In the genomic region with DNA sequence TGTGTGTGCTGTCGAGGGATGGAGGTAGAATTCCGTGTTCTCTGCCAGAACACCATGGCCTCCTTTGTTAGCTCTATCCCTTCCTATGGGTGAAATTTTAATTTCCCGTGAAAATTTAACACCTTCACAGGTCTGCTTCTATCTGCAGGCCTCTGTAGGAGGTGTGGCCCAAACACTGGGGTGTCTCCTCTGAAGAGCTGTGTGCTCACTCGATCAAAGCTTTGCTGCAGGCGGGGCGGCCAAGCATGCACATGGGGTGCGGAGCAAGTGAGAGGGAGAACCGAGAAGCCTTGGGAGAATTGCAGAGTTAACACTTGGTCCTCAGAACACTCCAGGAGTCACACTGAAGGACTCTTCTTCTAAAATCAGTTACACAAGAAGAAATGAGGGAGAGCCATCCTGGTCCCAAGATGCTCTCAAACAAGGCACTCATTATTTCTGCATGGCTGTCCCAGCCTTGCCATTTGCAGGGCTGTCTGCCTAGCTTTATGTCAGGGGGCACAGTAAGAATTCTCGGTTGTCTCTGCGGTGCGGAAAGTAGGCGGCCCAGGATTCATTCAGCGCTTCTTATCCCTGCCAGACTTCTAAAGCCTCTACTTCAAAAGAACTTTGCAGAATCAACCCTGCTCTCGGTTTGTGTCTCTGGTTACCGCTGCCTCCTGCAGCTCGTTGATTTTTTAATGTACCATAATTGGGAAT, we compare ENCODE assay signal across 23 mouse cellular contexts. TPM values are rescaled to one million over a fixed set of nuclear protein-coding genes. Genes with fewer than 3 reads are reported as not detected.
DNase-seq lines count a peak whose midpoint lies in the region; ATAC-seq lines count a peak whose summit lies in the region.
"Had no signal": no experiment of that assay in that cellular context is flagged by ENCODE, and none has a peak within 500 bp of the region (broad histone marks: within the 10 kb centered on the region; RNA-seq: fewer than 3 reads in every experiment).

No protein-coding gene starts in this region.

- H3K4me3 ChIP-seq in embryonic facial prominence, embryonic 11.5 days (ENCODE audit: low read depth, low read length) = no peak overlapping the region
- no peak overlapping the region for H3K4me3 ChIP-seq in forebrain, embryonic 15.5 days
- no peak overlapping the region for H3K4me3 ChIP-seq in hindbrain, embryonic 16.5 days (ENCODE audit: low read length)
- H3K4me3 ChIP-seq in midbrain, embryonic 15.5 days = no peak overlapping the region
- H3K4me3 ChIP-seq: heart, embryonic 10.5 days; liver, embryonic 13.5 days; megakaryocyte, embryonic 14.5 days had no signal

- no peak overlapping the region for H3K4me2 ChIP-seq in embryonic facial prominence, embryonic 11.5 days (ENCODE audit: low read depth, low read length)
- no peak overlapping the region for H3K4me2 ChIP-seq in forebrain, embryonic 15.5 days (replicated peaks)
- no peak overlapping the region for H3K4me2 ChIP-seq in hindbrain, embryonic 16.5 days (ENCODE audit: low read length)
- H3K4me2 ChIP-seq in midbrain, embryonic 15.5 days = no peak overlapping the region
- H3K4me2 ChIP-seq: liver, embryonic 13.5 days had no signal

- peak; percentile 30 for DNase-seq in embryonic facial prominence, embryonic 11.5 days (ENCODE audit: low spot score)
- no peak for DNase-seq in adrenal gland, adult 2 months
- no peak for DNase-seq in right cerebral cortex, adult 18-20 months
- no peak for DNase-seq in right cerebral cortex, postnatal 25 days
- DNase-seq in testis, postnatal 14 days (ENCODE audit: low spot score) = no peak
- DNase-seq: adrenal gland, adult 8-10 months; cerebellum, postnatal 10 days; gastrocnemius, postnatal 10 days; heart, postnatal 14 days; kidney, postnatal 25 days; liver, embryonic 13.5 days; right cerebral cortex, postnatal 4 days; thymus, postnatal 14 days had no signal

- H3K27me3 ChIP-seq in embryonic facial prominence, embryonic 11.5 days (ENCODE audit: control insufficient read depth, insufficient read depth, low read length) = no peaks in the 10 kb centered on the region
- H3K27me3 ChIP-seq in forebrain, embryonic 15.5 days = no peaks in the 10 kb centered on the region
- no peaks in the 10 kb centered on the region for H3K27me3 ChIP-seq in hindbrain, embryonic 16.5 days (replicated peaks; ENCODE audit: control insufficient read depth, insufficient read depth, low read length)
- H3K27me3 ChIP-seq in midbrain, embryonic 15.5 days (replicated peaks) = no peaks in the 10 kb centered on the region
- H3K27me3 ChIP-seq: liver, embryonic 13.5 days; megakaryocyte, embryonic 14.5 days had no signal

- 18% methylated on average over 16 of the region's 16 CpGs for WGBS in embryonic facial prominence, embryonic 11.5 days
- WGBS in forebrain, embryonic 15.5 days = 12% methylated on average over 16 of the region's 16 CpGs
- 21% methylated on average over 16 of the region's 16 CpGs for WGBS in hindbrain, embryonic 16.5 days
- 13% methylated on average over 16 of the region's 16 CpGs for WGBS in midbrain, embryonic 15.5 days

- no peaks in the 10 kb centered on the region; the same call in 1 of the 2 replicates for H3K4me1 ChIP-seq in embryonic facial prominence, embryonic 11.5 days (ENCODE audit: control insufficient read depth, insufficient read depth, low read length)
- peaks cover 9% of the 10 kb centered on the region; the same call in 1 of the 2 replicates for H3K4me1 ChIP-seq in forebrain, embryonic 15.5 days
- H3K4me1 ChIP-seq in hindbrain, embryonic 16.5 days (ENCODE audit: control insufficient read depth, insufficient read depth, low read depth, low read length) = peaks cover 3% of the 10 kb centered on the region; the same call in 1 of the 2 replicates
- peaks cover 22% of the 10 kb centered on the region for H3K4me1 ChIP-seq in midbrain, embryonic 15.5 days
- H3K4me1 ChIP-seq: heart, embryonic 10.5 days; liver, embryonic 13.5 days had no signal

- H3K9ac ChIP-seq in embryonic facial prominence, embryonic 11.5 days (replicated peaks; ENCODE audit: low read length) = no peak overlapping the region
- no peak overlapping the region for H3K9ac ChIP-seq in forebrain, embryonic 15.5 days (replicated peaks)
- no peak overlapping the region for H3K9ac ChIP-seq in hindbrain, embryonic 16.5 days (ENCODE audit: low read depth, low read length)
- H3K9ac ChIP-seq in midbrain, embryonic 15.5 days = no peak overlapping the region
- H3K9ac ChIP-seq: liver, embryonic 13.5 days had no signal

- H3K36me3 ChIP-seq in embryonic facial prominence, embryonic 11.5 days (replicated peaks; ENCODE audit: control insufficient read depth, insufficient read depth, low read depth, low read length) = no peaks in the 10 kb centered on the region; the same call in 1 of the 2 replicates
- peaks cover 10% of the 10 kb centered on the region; the same call in 1 of the 2 replicates for H3K36me3 ChIP-seq in forebrain, embryonic 15.5 days
- H3K36me3 ChIP-seq in hindbrain, embryonic 16.5 days (ENCODE audit: control insufficient read depth, insufficient read depth, low read length) = 0 out of 2 replicates have a peak, but pooled peaks cover 3% of the 10 kb centered on the region
- no peaks in the 10 kb centered on the region for H3K36me3 ChIP-seq in midbrain, embryonic 15.5 days (replicated peaks)

- no peak overlapping the region for H3K27ac ChIP-seq in embryonic facial prominence, embryonic 11.5 days (replicated peaks; ENCODE audit: low read depth, low read length)
- H3K27ac ChIP-seq in forebrain, embryonic 15.5 days (replicated peaks) = 0 out of 2 replicates have a peak overlapping the region, but pooled peaks have one; percentile 17
- H3K27ac ChIP-seq in hindbrain, embryonic 16.5 days (ENCODE audit: low read depth, low read length) = no peak overlapping the region
- H3K27ac ChIP-seq in midbrain, embryonic 15.5 days = peak overlapping the region; percentile 64
- H3K27ac ChIP-seq: heart, embryonic 10.5 days; liver, embryonic 13.5 days had no signal

- no peaks in the 10 kb centered on the region for H3K9me3 ChIP-seq in embryonic facial prominence, embryonic 11.5 days (replicated peaks; ENCODE audit: control insufficient read depth, low read length)
- H3K9me3 ChIP-seq in forebrain, embryonic 15.5 days = no peaks in the 10 kb centered on the region
- H3K9me3 ChIP-seq in hindbrain, embryonic 16.5 days (ENCODE audit: control insufficient read depth, low read length) = no peaks in the 10 kb centered on the region
- H3K9me3 ChIP-seq in midbrain, embryonic 15.5 days = no peaks in the 10 kb centered on the region
- H3K9me3 ChIP-seq: heart, embryonic 10.5 days; liver, embryonic 13.5 days; megakaryocyte, embryonic 14.5 days had no signal

- no peak for ATAC-seq in embryonic facial prominence, embryonic 11.5 days (replicated peaks; ENCODE audit: insufficient number of reproducible peaks, low FRiP score, low TSS enrichment, low read depth)
- no peak for ATAC-seq in forebrain, embryonic 15.5 days (replicated peaks)
- 0 out of 2 replicates have a peak, but pooled peaks have one; percentile 43 for ATAC-seq in hindbrain, embryonic 16.5 days
- ATAC-seq in midbrain, embryonic 15.5 days (replicated peaks) = peak; percentile 68
- ATAC-seq: intestine, embryonic 16.5 days had no signal

RNA-seq across cellular contexts. Expression of gene Kncn, which starts 14.5 kb away (rescaled TPM):
- polyA plus RNA-seq in embryonic facial prominence, embryonic 11.5 days (2014; fragmentation: Nextera tagmentation; extraction: Ambion mirVana) = not detected in 2 replicates
- polyA plus RNA-seq in forebrain, embryonic 15.5 days (2015; fragmentation: Nextera tagmentation; extraction: Ambion mirVana) = not detected in 2 replicates
- 0.45 TPM in 1 of 2 replicates, not detected in the other for polyA plus RNA-seq in hindbrain, embryonic 16.5 days (2015; fragmentation: Nextera tagmentation; extraction: Ambion mirVana)
- polyA plus RNA-seq in midbrain, embryonic 15.5 days (2015; fragmentation: Nextera tagmentation; extraction: Ambion mirVana) = 0.17 TPM in 1 of 2 replicates, not detected in the other
- not detected for total RNA-seq in adrenal gland, adult 2 months (2021)
- 0.10 TPM in 1 of 2 replicates, not detected in the other for polyA plus RNA-seq in adrenal gland, adult 2 months (2012; rRNA removed)
- total RNA-seq: adrenal gland, adult 8-10 months; ES-E14; gastrocnemius, postnatal 10 days; heart, postnatal 14 days had no signal
- polyA plus RNA-seq: heart, embryonic 10.5 days; intestine, embryonic 16.5 days; liver, embryonic 13.5 days; lung, embryonic 16.5 days; stomach, embryonic 14.5 days had no signal

RNA-seq across cellular contexts. Expression of gene 6430628N08Rik, which starts 20.8 kb away (rescaled TPM):
- polyA plus RNA-seq in embryonic facial prominence, embryonic 11.5 days (2014; fragmentation: Nextera tagmentation; extraction: Ambion mirVana) = not detected in 2 replicates
- 0.20 TPM in 1 of 2 replicates, not detected in the other for polyA plus RNA-seq in forebrain, embryonic 15.5 days (2015; fragmentation: Nextera tagmentation; extraction: Ambion mirVana)
- 0.41 and 0.44 TPM in 2 replicates for polyA plus RNA-seq in hindbrain, embryonic 16.5 days (2015; fragmentation: Nextera tagmentation; extraction: Ambion mirVana)
- 0.27 and 0.28 TPM in 2 replicates for polyA plus RNA-seq in midbrain, embryonic 15.5 days (2015; fragmentation: Nextera tagmentation; extraction: Ambion mirVana)
- not detected for total RNA-seq in adrenal gland, adult 2 months (2021)
- polyA plus RNA-seq in adrenal gland, adult 2 months (2012; rRNA removed) = not detected in 2 replicates
- total RNA-seq: adrenal gland, adult 8-10 months; ES-E14; gastrocnemius, postnatal 10 days; heart, postnatal 14 days; layer of hippocampus, postnatal 14 days had no signal
- polyA plus RNA-seq: heart, embryonic 10.5 days; intestine, embryonic 16.5 days; liver, embryonic 13.5 days; lung, embryonic 16.5 days; stomach, embryonic 14.5 days had no signal

RNA-seq across cellular contexts. Expression of gene Mknk1, which starts 30.7 kb away (rescaled TPM):
- polyA plus RNA-seq in embryonic facial prominence, embryonic 11.5 days (2014; fragmentation: Nextera tagmentation; extraction: Ambion mirVana) = 17.5 and 20.0 TPM in 2 replicates
- polyA plus RNA-seq in forebrain, embryonic 15.5 days (2015; fragmentation: Nextera tagmentation; extraction: Ambion mirVana) = 22.1 and 24.8 TPM in 2 replicates
- polyA plus RNA-seq in hindbrain, embryonic 16.5 days (2015; fragmentation: Nextera tagmentation; extraction: Ambion mirVana) = 22.3 and 24.9 TPM in 2 replicates
- polyA plus RNA-seq in midbrain, embryonic 15.5 days (2015; fragmentation: Nextera tagmentation; extraction: Ambion mirVana) = 25.9 and 27.5 TPM in 2 replicates
- total RNA-seq in adrenal gland, adult 2 months (2021) = 10 to 100 TPM; 36.4 to 41.6 TPM
- 47.0 and 60.2 TPM in 2 replicates for polyA plus RNA-seq in adrenal gland, adult 2 months (2012; rRNA removed)

RNA-seq across cellular contexts. Expression of gene Mob3c, which starts 41.8 kb away (rescaled TPM):
- 2.8 and 4.6 TPM in 2 replicates for polyA plus RNA-seq in embryonic facial prominence, embryonic 11.5 days (2014; fragmentation: Nextera tagmentation; extraction: Ambion mirVana)
- polyA plus RNA-seq in forebrain, embryonic 15.5 days (2015; fragmentation: Nextera tagmentation; extraction: Ambion mirVana) = 5.2 and 5.9 TPM in 2 replicates
- 4.9 and 7.8 TPM in 2 replicates for polyA plus RNA-seq in hindbrain, embryonic 16.5 days (2015; fragmentation: Nextera tagmentation; extraction: Ambion mirVana)
- polyA plus RNA-seq in midbrain, embryonic 15.5 days (2015; fragmentation: Nextera tagmentation; extraction: Ambion mirVana) = 5.6 and 6.5 TPM in 2 replicates
- total RNA-seq in adrenal gland, adult 2 months (2021) = 10 to 100 TPM; 11.0 to 13.2 TPM
- polyA plus RNA-seq in adrenal gland, adult 2 months (2012; rRNA removed) = 37.9 and 39.5 TPM in 2 replicates

Comparison
In these comparisons a context has a peak if more than half of its experiments do, and no peak if none do; other contexts are left out.
1. ATAC-seq: peak in hindbrain, embryonic 16.5 days (single experiment) and midbrain, embryonic 15.5 days (single experiment); none in embryonic facial prominence, embryonic 11.5 days (single experiment) and forebrain, embryonic 15.5 days (single experiment).
2. H3K27ac ChIP-seq: peak in forebrain, embryonic 15.5 days (single experiment) and midbrain, embryonic 15.5 days (single experiment); none in embryonic facial prominence, embryonic 11.5 days (single experiment) and hindbrain, embryonic 16.5 days (single experiment).